Mouse (Mus musculus) small intestine, adult 2 months (tissue): ENCODE results near the gene Pts.

Source experiments
- CTCF ChIP-seq: fragments of 200-500 bp; IDR thresholded peaks from 2 replicates; pipeline ENCODE4 v1.5.1; 2012; ENCODE audit warnings: low read depth, mild to moderate bottlenecking, control low read depth, inconsistent platforms, low read length, moderate library complexity, mixed read lengths; ENCODE audit not compliant: insufficient replicate concordance, insufficient read length; ENCODE audit errors: extremely low read depth
- POLR2A ChIP-seq: fragments of 200-500 bp; IDR thresholded peaks from 2 replicates; pipeline ENCODE4 v1.6.1; 2012; ENCODE audit warnings: low read depth, mild to moderate bottlenecking, control low read depth, inconsistent platforms, low read length, moderate library complexity

GRCm38 (mm10) chr9:50500974-50501501 lies 27.5 kb downstream of the Pts start:
- TF ChIP-seq POLR2A (no peak), CTCF (no peak)
